Mouse (Mus musculus): Measurements from ENCODE around the gene Dock4.

- TF ChIP-seq MAFK (IDR thresholded peaks at IDR 0.05; ENCODE audit: insufficient replicate concordance, low read length) (no peak), MXI1 (IDR thresholded peaks at IDR 0.05; ENCODE audit: low read depth, low read length) (no peak), CTCF (conservative IDR thresholded peaks at IDR 0.05 in 1 of 2, IDR thresholded peaks at IDR 0.05 in 1 of 2; ENCODE audit: low read depth in 2 of 2, low read length in 2 of 2) (no peak), ELF1 (IDR thresholded peaks at IDR 0.05; ENCODE audit: low read depth, low read length) (no peak), POLR2A (IDR thresholded peaks at IDR 0.05; ENCODE audit: low read depth, low read length) (no peak), ZC3H11A (IDR thresholded peaks at IDR 0.05; ENCODE audit: low read depth, low read length) (no peak), USF1 (IDR thresholded peaks at IDR 0.05; ENCODE audit: low read depth, low read length) (no peak), POLR2AphosphoS2 (IDR thresholded peaks at IDR 0.05; ENCODE audit: low read depth, low read length) (no peak)
Measured at GRCm38 (mm10) chr12:40670766-40671165, 225.0 kb downstream of the Dock4 start.

Data from CH12.LX (cell line).